Mouse (Mus musculus): ENCODE measurements at regions not wholly inside any gene's neighbourhood (a gene's known extent, or its start where the extent isn't known, plus 50 kb on each side); places are given as distances from the start of the nearest gene placed in this dataset.

DNA sequence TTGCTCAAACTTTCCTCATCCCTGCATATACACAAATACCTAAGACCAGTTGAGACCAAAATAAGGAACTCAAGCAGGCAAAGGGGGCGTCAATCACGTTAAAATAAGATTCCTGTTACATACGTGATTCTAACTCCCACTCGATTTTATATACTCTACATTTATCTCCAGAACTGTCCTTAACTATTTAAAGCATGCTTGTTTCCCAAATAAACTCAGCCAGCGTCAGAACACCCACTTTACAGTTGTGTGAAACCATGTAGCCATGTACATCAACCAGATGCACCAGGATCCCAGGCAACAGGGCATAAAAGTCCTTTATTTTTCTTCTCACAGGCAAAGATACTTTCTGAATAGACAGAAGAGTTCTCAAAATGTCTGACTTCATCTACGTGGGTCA lies 61.5 kb downstream of the Ccna1 start:
- DNase-seq = no peak

DNA sequence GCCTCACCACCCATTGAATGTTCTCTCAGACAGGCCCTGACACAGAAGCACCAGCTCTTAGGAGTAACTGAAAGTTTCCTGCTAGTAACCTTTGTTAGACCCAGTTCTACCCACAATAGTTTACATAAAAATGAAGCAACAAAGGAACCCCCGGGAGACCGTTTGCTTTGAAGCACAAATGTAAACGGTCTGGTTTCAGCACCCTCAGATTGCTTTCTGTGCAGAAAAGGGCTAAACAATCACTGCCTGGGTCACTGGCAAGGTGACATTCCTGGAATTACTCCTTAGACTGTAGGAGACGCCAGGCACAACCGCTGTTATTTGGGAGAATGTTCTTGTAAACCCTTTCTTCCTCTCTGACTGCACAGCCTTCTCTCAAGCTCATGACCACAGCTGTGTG lies 65.2 kb downstream of the Ccna1 start:
- no peak for DNase-seq

DNA sequence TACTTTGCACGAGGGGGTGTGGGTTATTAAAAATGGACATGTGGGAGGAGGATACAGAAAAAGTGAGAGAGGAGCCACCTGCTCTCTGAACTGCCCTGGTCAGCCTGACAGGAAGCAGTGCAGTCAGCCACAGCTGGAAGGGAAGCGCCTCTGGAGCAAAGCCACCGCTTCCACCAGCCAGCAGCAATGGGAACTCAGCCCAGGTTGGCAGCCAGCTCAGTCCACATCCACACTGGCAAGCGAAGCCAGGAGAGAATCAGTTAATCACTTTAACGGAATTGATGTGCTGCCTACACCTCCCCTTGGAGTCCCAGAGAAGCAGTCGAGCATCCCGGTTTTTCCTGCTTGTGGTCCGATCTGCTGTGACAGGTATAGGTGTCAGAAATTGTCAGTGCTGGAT lies 65.9 kb downstream of the Ccna1 start:
- peak in 1 of 2 experiments; percentile 23 for DNase-seq

- DNase-seq = no peak
These were observed 65.8 kb upstream of the Sertm1 start for GRCm38 (mm10) chr3:54981488-54981887.

DNA sequence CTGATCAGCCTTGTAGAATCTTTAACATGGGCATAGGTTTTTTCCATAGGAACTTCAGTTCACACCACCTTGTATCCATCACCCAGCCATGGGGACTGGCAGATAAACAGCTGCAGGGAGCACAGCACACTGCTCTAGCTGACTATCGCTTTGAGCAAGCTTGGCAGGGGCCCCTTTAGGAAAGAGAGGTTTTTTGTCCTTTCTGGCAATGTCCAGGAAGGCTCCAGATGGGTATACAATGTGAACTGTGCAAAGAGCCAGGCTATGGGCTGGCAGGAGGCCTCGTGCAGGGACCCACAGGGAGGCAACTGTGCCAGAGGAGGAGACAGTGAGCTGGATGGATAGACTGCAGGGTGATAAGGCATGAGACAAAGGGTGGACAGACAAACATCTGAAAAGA lies 64.6 kb upstream of the Sertm1 start:
- DNase-seq = no peak

- DNase-seq = no peak
These were observed 49.8 kb upstream of the Sertm1 start for GRCm38 (mm10) chr3:54965512-54965911.
